Mouse (Mus musculus) heart, postnatal 0 days (tissue): ENCODE measurements around the gene Nrp1.

Experiments used
- CTCF ChIP-seq: IDR thresholded peaks from 2 replicates; pipeline ENCODE4 v1.5.1; 2016; ENCODE audit warnings: antibody characterized with exemption, control low read depth, low read depth
- EP300 ChIP-seq: IDR thresholded peaks from 2 replicates; pipeline ENCODE4 v1.6.1; 2016; ENCODE audit warnings: antibody characterized with exemption, low read depth

- TF ChIP-seq CTCF: no peak
- no peak for TF ChIP-seq EP300
Observed at GRCm38 (mm10) chr8:128431082-128431481, 72.7 kb downstream of the Nrp1 start.
